Mouse (Mus musculus): ENCODE data around the gene Clec2e.
"Not testable (repeated sequence)": the region's sequence is repeated elsewhere in the genome, so short reads cannot be mapped to it uniquely, and the experiment has no call there.

Gene Clec2e

GRCm38 (mm10) chr6:129100794-129101193, at the start of gene Clec2e:
Gene Clec2e, minus strand, starts transcription at chr6:129100913.
- in situ Hi-C loops (cut with MboI; ENCODE audit: unreplicated experiment in 2 of 2) = not testable (repeated sequence)

GRCm38 (mm10) chr6:129146812-129147211, 46.1 kb upstream of the Clec2e start:
- in situ Hi-C loops (cut with MboI; ENCODE audit: unreplicated experiment in 2 of 2) = no loop called here

GRCm38 (mm10) chr6:129132604-129133341, 32.1 kb upstream of the Clec2e start:
- in situ Hi-C loops (cut with MboI; ENCODE audit: unreplicated experiment in 2 of 2) = no loop called here

GRCm38 (mm10) chr6:129126861-129127260, 26.1 kb upstream of the Clec2e start:
- in situ Hi-C loops (cut with MboI; ENCODE audit: unreplicated experiment in 2 of 2) = no loop called here

- in situ Hi-C loops (cut with MboI; ENCODE audit: unreplicated experiment in 2 of 2) = not testable (repeated sequence)
These were observed 23.8 kb upstream of the Clec2e start for GRCm38 (mm10) chr6:129124531-129124930.

- in situ Hi-C loops (cut with MboI; ENCODE audit: unreplicated experiment in 2 of 2) = loop anchor here in 1 of 2 experiments (10.0 kb wide), 1 partner anchor 59 kb away; no protein-coding TSS in a partner anchor
These were observed 15.5 kb upstream of the Clec2e start for GRCm38 (mm10) chr6:129116223-129116622.

- in situ Hi-C loops (cut with MboI; ENCODE audit: unreplicated experiment in 2 of 2) = loop anchor here in 1 of 2 experiments (10.0 kb wide), 1 partner anchor 61 kb away; no protein-coding TSS in a partner anchor
These were observed 13.5 kb upstream of the Clec2e start for GRCm38 (mm10) chr6:129114237-129114636.

GRCm38 (mm10) chr6:129113769-129114168, 13.1 kb upstream of the Clec2e start:
- in situ Hi-C loops (cut with MboI; ENCODE audit: unreplicated experiment in 2 of 2) = loop anchor here in 1 of 2 experiments (10.0 kb wide), 1 partner anchor 61 kb away; no protein-coding TSS in a partner anchor

GRCm38 (mm10) chr6:129113030-129113673, 12.4 kb upstream of the Clec2e start:
- in situ Hi-C loops (cut with MboI; ENCODE audit: unreplicated experiment in 2 of 2) = loop anchor here in 1 of 2 experiments (10.0 kb wide), 1 partner anchor 62 kb away; no protein-coding TSS in a partner anchor

GRCm38 (mm10) chr6:129112526-129112925, 11.8 kb upstream of the Clec2e start:
- in situ Hi-C loops (cut with MboI; ENCODE audit: unreplicated experiment in 2 of 2) = loop anchor here in 1 of 2 experiments (10.0 kb wide), 1 partner anchor 62 kb away; no protein-coding TSS in a partner anchor

GRCm38 (mm10) chr6:129107916-129108315, 7.2 kb upstream of the Clec2e start:
- in situ Hi-C loops (cut with MboI; ENCODE audit: unreplicated experiment in 2 of 2) = no loop called here

- in situ Hi-C loops (cut with MboI; ENCODE audit: unreplicated experiment in 2 of 2) = no loop called here
These were observed 2.3 kb upstream of the Clec2e start for GRCm38 (mm10) chr6:129102858-129103555.

- in situ Hi-C loops (cut with MboI; ENCODE audit: unreplicated experiment in 2 of 2) = no loop called here
These were observed 891 bp upstream of the Clec2e start for GRCm38 (mm10) chr6:129101604-129102003.

GRCm38 (mm10) chr6:129097929-129098328, 2.8 kb downstream of the Clec2e start:
- in situ Hi-C loops (cut with MboI; ENCODE audit: unreplicated experiment in 2 of 2) = loop anchor here (10.0 kb wide), 2 partner anchors 77 to 147 kb away; no protein-coding TSS in a partner anchor

- in situ Hi-C loops (cut with MboI; ENCODE audit: unreplicated experiment in 2 of 2) = loop anchor here (10.0 kb wide), 2 partner anchors 80 to 150 kb away; no protein-coding TSS in a partner anchor
These were observed 5.5 kb downstream of the Clec2e start for GRCm38 (mm10) chr6:129095166-129095565.

GRCm38 (mm10) chr6:129088596-129088995, 12.1 kb downstream of the Clec2e start:
- in situ Hi-C loops (cut with MboI; ENCODE audit: unreplicated experiment in 2 of 2) = not testable (repeated sequence)

GRCm38 (mm10) chr6:129088161-129088560, 12.6 kb downstream of the Clec2e start:
- in situ Hi-C loops (cut with MboI; ENCODE audit: unreplicated experiment in 2 of 2) = no loop called here

GRCm38 (mm10) chr6:129086031-129086430, 14.7 kb downstream of the Clec2e start:
- in situ Hi-C loops (cut with MboI; ENCODE audit: unreplicated experiment in 2 of 2) = not testable (repeated sequence)

- in situ Hi-C loops (cut with MboI; ENCODE audit: unreplicated experiment in 2 of 2) = no loop called here
These were observed 15.6 kb downstream of the Clec2e start for GRCm38 (mm10) chr6:129085098-129085497.

- in situ Hi-C loops (cut with MboI; ENCODE audit: unreplicated experiment in 2 of 2) = loop anchor here in 1 of 2 experiments (5.0 to 25.0 kb wide), 2 partner anchors 35 to 455 kb away; partner anchors contain the start of gene Klrb1a
These were observed 33.7 kb downstream of the Clec2e start for GRCm38 (mm10) chr6:129066986-129067385.
